22 mouse cellular contexts compared by ENCODE assay signal in the genomic region with DNA sequence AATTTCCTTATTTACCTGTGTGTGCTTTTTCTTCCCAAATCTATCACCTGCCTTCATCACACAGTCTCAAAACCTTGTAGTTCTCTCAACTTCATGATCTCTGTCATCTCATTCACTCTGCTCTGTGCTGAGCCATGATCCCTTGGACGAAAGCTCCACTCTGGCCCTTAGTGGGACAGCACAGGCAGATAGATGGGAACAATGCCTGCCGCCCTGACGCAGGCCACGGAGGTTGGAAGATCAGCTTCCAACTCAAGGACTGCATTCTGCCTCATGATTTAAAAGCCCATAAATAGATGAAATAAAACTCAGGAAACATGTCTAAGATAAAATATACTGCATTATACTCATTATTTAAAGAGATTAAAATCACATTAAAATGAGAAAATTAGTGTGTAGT.
DNase-seq lines count a peak whose midpoint lies in the region; ATAC-seq and TF ChIP-seq lines count a peak whose summit lies in the region.
"Had no signal": no experiment of that assay in that cellular context is flagged by ENCODE, and none has a peak within 500 bp of the region (broad histone marks: within the 10 kb centered on the region; RNA-seq: fewer than 3 reads in every experiment).

No protein-coding gene starts in this region.

- H3K9me3 ChIP-seq in kidney, postnatal 0 days (replicated peaks; ENCODE audit: low read length), result no peaks in the 10 kb centered on the region
- H3K9me3 ChIP-seq in kidney, embryonic 16.5 days (ENCODE audit: low read length), result no peaks in the 10 kb centered on the region
- H3K9me3 ChIP-seq: embryonic facial prominence, embryonic 13.5 days; embryonic facial prominence, embryonic 15.5 days; forebrain, embryonic 10.5 days; forebrain, embryonic 12.5 days had no signal

- H3K9ac ChIP-seq in kidney, postnatal 0 days (ENCODE audit: low read depth, low read length), result no peak overlapping the region
- H3K9ac ChIP-seq in kidney, embryonic 16.5 days (replicated peaks; ENCODE audit: low read length), result no peak overlapping the region
- H3K9ac ChIP-seq: embryonic facial prominence, embryonic 13.5 days; embryonic facial prominence, embryonic 15.5 days; forebrain, embryonic 12.5 days had no signal

- no peak overlapping the region for H3K4me3 ChIP-seq in kidney, postnatal 0 days (replicated peaks; ENCODE audit: low read depth, low read length)
- no peak overlapping the region for H3K4me3 ChIP-seq in kidney, embryonic 16.5 days (ENCODE audit: low read length)
- H3K4me3 ChIP-seq: embryonic facial prominence, embryonic 13.5 days; embryonic facial prominence, embryonic 15.5 days; erythroblast, embryonic 14.5 days; forebrain, embryonic 10.5 days; forebrain, embryonic 12.5 days had no signal

- WGBS in kidney, postnatal 0 days, result 75% methylated on average over 4 of the region's 4 CpGs
- WGBS in kidney, embryonic 16.5 days, result 72% methylated on average over 4 of the region's 4 CpGs

- no peak overlapping the region for H3K4me2 ChIP-seq in kidney, postnatal 0 days (ENCODE audit: low read length)
- H3K4me2 ChIP-seq in kidney, embryonic 16.5 days (replicated peaks; ENCODE audit: low read depth, low read length), result no peak overlapping the region
- H3K4me2 ChIP-seq: embryonic facial prominence, embryonic 13.5 days; embryonic facial prominence, embryonic 15.5 days; forebrain, embryonic 12.5 days had no signal

- TF ChIP-seq CTCF in kidney, postnatal 0 days (IDR thresholded peaks at IDR 0.05; ENCODE audit: low read depth), result no peak

- no peaks in the 10 kb centered on the region for H3K4me1 ChIP-seq in kidney, postnatal 0 days (replicated peaks; ENCODE audit: insufficient read depth, low read length)
- no peaks in the 10 kb centered on the region for H3K4me1 ChIP-seq in kidney, embryonic 16.5 days (ENCODE audit: insufficient read depth, low read length)
- H3K4me1 ChIP-seq: embryonic facial prominence, embryonic 13.5 days; embryonic facial prominence, embryonic 15.5 days; forebrain, embryonic 10.5 days; forebrain, embryonic 12.5 days had no signal

- H3K27ac ChIP-seq in kidney, postnatal 0 days, result no peak overlapping the region
- H3K27ac ChIP-seq in kidney, embryonic 16.5 days (ENCODE audit: low read length), result no peak overlapping the region
- H3K27ac ChIP-seq: embryonic facial prominence, embryonic 13.5 days; embryonic facial prominence, embryonic 15.5 days; forebrain, embryonic 10.5 days; forebrain, embryonic 12.5 days had no signal

- ATAC-seq in kidney, postnatal 0 days (replicated peaks; ENCODE audit: low FRiP score, low read depth), result no peak
- no peak for ATAC-seq in kidney, embryonic 16.5 days (ENCODE audit: low FRiP score, low TSS enrichment)
- ATAC-seq: forebrain, embryonic 14.5 days had no signal

- H3K27me3 ChIP-seq in kidney, postnatal 0 days (ENCODE audit: insufficient read depth, low read length), result no peaks in the 10 kb centered on the region
- no peaks in the 10 kb centered on the region for H3K27me3 ChIP-seq in kidney, embryonic 16.5 days (ENCODE audit: insufficient read depth, low read length)
- H3K27me3 ChIP-seq: embryonic facial prominence, embryonic 13.5 days; embryonic facial prominence, embryonic 15.5 days; forebrain, embryonic 12.5 days had no signal

- peaks cover 14% of the 10 kb centered on the region; the same call in 1 of the 2 replicates for H3K36me3 ChIP-seq in kidney, postnatal 0 days (ENCODE audit: insufficient read depth, low read length)
- H3K36me3 ChIP-seq in kidney, embryonic 16.5 days (ENCODE audit: insufficient read depth, low read length), result peaks cover 42% of the 10 kb centered on the region

- peak; percentile 35 for DNase-seq in kidney, postnatal 0 days (ENCODE audit: low spot score)
- peak; percentile 28 for DNase-seq in kidney, postnatal 14 days
- no peak for DNase-seq in kidney, adult 8-10 months
- peak; percentile 27 for DNase-seq in testis, postnatal 10 days (ENCODE audit: low spot score)
- no peak for DNase-seq in testis, postnatal 14 days (ENCODE audit: low spot score)
- DNase-seq: adrenal gland, adult 2 months; adrenal gland, postnatal 10 days; adrenal gland, postnatal 25 days; cerebellum, adult 11 months; cerebellum, adult 18-20 months; cerebellum, adult 8-10 months; cerebellum, adult 9-11 months; cerebellum, postnatal 14 days; cerebellum, postnatal 36 days; embryo, embryonic 11 days had no signal

Comparison
In these comparisons a context has a peak if more than half of its experiments do, and no peak if none do; other contexts are left out.
1. DNase-seq: peak in kidney, postnatal 0 days (single experiment), kidney, postnatal 14 days (single experiment) and testis, postnatal 10 days (single experiment); none in kidney, adult 8-10 months (0 of 2) and testis, postnatal 14 days (single experiment).